Mouse (Mus musculus) midbrain, embryonic 15.5 days (tissue): ENCODE measurements at regions not wholly inside any gene's neighbourhood (a gene's known extent, or its start where the extent isn't known, plus 50 kb on each side); places are given as distances from the start of the nearest gene placed in this dataset.
A peak's percentile ranks its signal among the peaks of the same experiment; 100 is the strongest.

Source experiments
- ATAC-seq: fragments of 200-750 bp; cut with Nextera tagmentation; replicated peaks from 2 replicates; pipeline ENCODE4 v1.8.0; 2017; ENCODE audit warnings: moderate TSS enrichment
- H3K27ac ChIP-seq: fragments of 300-500 bp; sonication (generic); 2 replicates; pipeline ENCODE4 v1.5.1; 2015; ENCODE audit warnings: mild to moderate bottlenecking, inconsistent platforms
- H3K27me3 ChIP-seq: fragments of 300-500 bp; sonication (generic); replicated peaks from 2 replicates; pipeline ENCODE4 v1.6.1; 2015; ENCODE audit warnings: inconsistent platforms
- H3K36me3 ChIP-seq: fragments of 300-500 bp; sonication (generic); replicated peaks from 2 replicates; pipeline ENCODE4 v1.6.1; 2015; ENCODE audit warnings: inconsistent platforms
- H3K4me1 ChIP-seq: fragments of 300-500 bp; sonication (generic); 2 replicates; pipeline ENCODE4 v1.6.1; 2015; ENCODE audit warnings: inconsistent platforms
- H3K4me2 ChIP-seq: fragments of 300-500 bp; sonication (generic); 2 replicates; pipeline ENCODE4 v1.6.1; 2015; ENCODE audit warnings: inconsistent platforms, mild to moderate bottlenecking, moderate library complexity
- H3K4me3 ChIP-seq: fragments of 300-500 bp; sonication (generic); 2 replicates; pipeline ENCODE4 v1.5.1; 2015; ENCODE audit warnings: mild to moderate bottlenecking, inconsistent platforms
- H3K9ac ChIP-seq: fragments of 300-500 bp; sonication (generic); 2 replicates; pipeline ENCODE4 v1.6.1; 2015; ENCODE audit warnings: mild to moderate bottlenecking, inconsistent platforms
- H3K9me3 ChIP-seq: fragments of 300-500 bp; sonication (generic); 2 replicates; pipeline ENCODE4 v1.6.1; 2016; ENCODE audit warnings: inconsistent platforms
- WGBS: fragments of 180-500 bp; shearing (Covaris S2); methylation state at CpG from one replicate; pipeline ENCODE4 v1.1.7; 2015; ENCODE audit warnings: mixed read lengths; 5-methylcytosine and 5-hydroxymethylcytosine counted together

DNA sequence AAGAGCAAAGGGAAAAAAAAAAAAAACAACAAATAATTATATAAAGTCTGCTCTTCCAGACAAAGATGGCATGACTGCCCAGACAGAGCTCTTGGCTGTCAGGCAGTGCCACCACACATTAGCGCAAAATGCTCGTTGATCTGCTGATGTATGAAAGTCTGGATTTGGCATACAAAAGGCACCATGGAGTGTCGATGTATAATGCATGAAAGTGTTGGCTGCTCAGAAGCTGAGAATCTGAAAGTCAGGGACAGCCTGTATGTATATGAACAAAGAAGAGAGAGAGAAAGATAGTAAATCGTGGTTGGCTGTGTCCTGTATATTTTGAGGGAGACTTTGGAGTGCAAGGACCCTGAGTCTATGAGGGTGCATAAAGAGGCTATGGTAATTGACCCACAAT, 589.7 kb downstream of the Cetn3 start:
- Histone ChIP-seq H3K9me3 (no peaks in the 10 kb centered on the region), H3K4me3 (no peak overlapping the region), H3K27ac (no peak overlapping the region), H3K36me3 (no peaks in the 10 kb centered on the region), H3K27me3 (no peaks in the 10 kb centered on the region), H3K4me2 (no peak overlapping the region), H3K4me1 (no peaks in the 10 kb centered on the region), H3K9ac (no peak overlapping the region)
- ATAC-seq, result peak; percentile 52; the same call in 1 of the 2 replicates
- 43% methylated on average over 4 of the region's 4 CpGs for WGBS

DNA sequence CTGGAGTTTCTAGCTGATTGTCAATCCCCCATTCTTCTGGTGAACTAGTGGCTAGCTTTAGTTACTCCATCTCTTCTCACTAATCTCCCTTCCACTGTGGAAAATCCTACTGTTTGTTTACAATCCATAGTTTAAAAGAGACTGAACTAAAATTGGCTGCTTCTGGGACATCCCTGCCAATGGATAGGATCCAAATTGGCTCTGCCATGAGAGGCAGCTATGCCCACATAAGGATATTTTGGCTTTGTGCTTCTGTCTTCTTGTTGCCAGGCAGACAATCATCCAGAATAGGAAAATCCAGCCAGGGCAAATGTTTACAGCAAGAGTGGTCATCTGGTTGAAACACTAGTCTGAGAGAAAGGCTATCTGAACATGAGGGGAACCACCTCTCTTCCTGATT, 610.0 kb downstream of the Cetn3 start:
- Histone ChIP-seq H3K4me1 (no peaks in the 10 kb centered on the region), H3K9ac (no peak overlapping the region), H3K27ac (no peak overlapping the region), H3K4me2 (no peak overlapping the region), H3K9me3 (no peaks in the 10 kb centered on the region), H3K4me3 (no peak overlapping the region), H3K27me3 (no peaks in the 10 kb centered on the region), H3K36me3 (no peaks in the 10 kb centered on the region)
- ATAC-seq, result no peak

GRCm38 (mm10) chr13:82393496-82393895, 610.6 kb downstream of the Cetn3 start:
- Histone ChIP-seq H3K4me2 (no peak overlapping the region), H3K9me3 (no peaks in the 10 kb centered on the region), H3K4me1 (no peaks in the 10 kb centered on the region), H3K27me3 (no peaks in the 10 kb centered on the region), H3K4me3 (no peak overlapping the region), H3K36me3 (no peaks in the 10 kb centered on the region), H3K9ac (no peak overlapping the region), H3K27ac (no peak overlapping the region)
- WGBS, result 86% methylated on average over 6 of the region's 6 CpGs
- ATAC-seq, result no peak

DNA sequence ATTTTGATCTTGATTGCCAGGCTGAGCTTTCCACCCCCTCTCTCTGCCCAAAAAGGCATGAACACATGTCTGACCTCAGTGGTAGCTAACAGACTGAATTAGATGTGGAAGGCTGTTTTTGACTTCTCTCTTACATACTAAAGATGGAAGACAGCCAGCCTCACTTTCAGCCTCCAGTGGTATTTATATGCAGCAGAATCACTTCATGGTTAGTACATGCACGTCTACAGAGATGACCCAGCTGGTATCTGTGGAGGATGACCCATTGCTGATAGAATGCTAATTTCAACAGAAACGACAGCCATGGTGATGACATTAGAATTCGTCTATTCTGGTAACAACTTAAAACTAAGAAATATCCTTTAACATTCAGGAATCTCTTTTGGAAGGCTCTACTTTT, 630.8 kb downstream of the Cetn3 start:
- WGBS, result 88% methylated on average over 3 of the region's 3 CpGs
- no peak overlapping the region for H3K9ac ChIP-seq
- H3K36me3 ChIP-seq, result no peaks in the 10 kb centered on the region
- no peak overlapping the region for H3K27ac ChIP-seq
- no peaks in the 10 kb centered on the region for H3K4me1 ChIP-seq
- no peaks in the 10 kb centered on the region for H3K9me3 ChIP-seq
- H3K4me3 ChIP-seq, result no peak overlapping the region
- H3K27me3 ChIP-seq, result no peaks in the 10 kb centered on the region
- no peak overlapping the region for H3K4me2 ChIP-seq
- no peak for ATAC-seq

DNA sequence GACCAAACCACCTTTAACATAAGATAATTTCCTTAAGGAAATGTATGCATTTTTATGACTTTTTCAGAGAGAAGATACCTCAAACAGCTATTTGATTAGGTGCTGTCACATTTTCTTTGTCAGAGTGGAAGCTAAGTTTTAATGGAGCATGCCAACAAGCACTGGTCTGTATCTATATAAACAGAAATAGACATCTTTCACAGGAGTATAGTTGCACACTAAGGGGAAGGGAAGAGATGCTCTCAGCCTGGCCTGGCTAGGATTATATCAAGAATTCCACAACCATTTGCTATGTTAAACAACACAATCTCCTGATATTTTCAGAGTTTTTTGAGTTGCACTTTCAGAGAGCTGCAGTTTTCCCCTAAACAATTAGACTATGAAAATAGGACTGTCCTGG, 638.1 kb downstream of the Cetn3 start:
- H3K27ac ChIP-seq, result no peak overlapping the region
- no peak for ATAC-seq
- H3K9ac ChIP-seq, result no peak overlapping the region
- H3K27me3 ChIP-seq, result no peaks in the 10 kb centered on the region
- no peak overlapping the region for H3K4me3 ChIP-seq
- H3K36me3 ChIP-seq, result no peaks in the 10 kb centered on the region
- H3K4me2 ChIP-seq, result no peak overlapping the region
- no peaks in the 10 kb centered on the region for H3K9me3 ChIP-seq
- H3K4me1 ChIP-seq, result no peaks in the 10 kb centered on the region

DNA sequence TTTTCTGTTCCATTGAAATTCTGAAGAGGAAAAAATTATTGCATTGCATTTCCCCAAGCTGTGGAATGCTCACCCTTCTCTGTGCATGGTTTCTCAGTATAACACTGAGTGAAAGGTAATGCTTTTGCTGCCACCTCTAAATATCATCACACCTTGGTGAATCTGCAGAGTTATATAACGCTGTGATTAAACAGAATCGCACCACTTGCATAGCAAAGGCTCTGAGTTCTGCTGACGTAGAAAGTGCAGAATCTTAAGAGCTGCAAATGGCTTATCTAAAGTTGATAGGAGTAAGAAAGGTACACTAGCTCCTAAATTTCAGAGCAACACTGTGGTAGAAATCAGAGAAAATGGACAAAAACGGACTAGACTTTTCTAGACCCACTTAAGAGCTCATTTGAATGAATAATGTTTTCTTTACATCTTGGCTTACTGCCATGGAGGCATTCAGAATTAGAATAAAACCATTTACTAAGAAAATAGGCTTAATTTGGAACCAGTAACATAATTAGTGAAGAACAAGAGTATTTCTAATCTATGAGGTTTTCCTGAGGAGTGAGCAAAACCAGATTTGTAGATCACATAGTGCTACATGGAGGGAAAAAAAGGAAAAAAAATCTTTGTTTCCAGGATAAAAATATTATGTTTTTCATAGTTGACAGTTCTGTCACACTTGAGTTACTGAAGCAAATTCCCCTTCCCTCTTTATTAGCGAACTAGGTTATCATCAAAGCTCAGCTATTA, 641.2 kb downstream of the Cetn3 start:
- Histone ChIP-seq H3K36me3 (no peaks in the 10 kb centered on the region), H3K4me1 (no peaks in the 10 kb centered on the region), H3K27ac (no peak overlapping the region), H3K4me2 (no peak overlapping the region), H3K27me3 (no peaks in the 10 kb centered on the region), H3K4me3 (no peak overlapping the region), H3K9me3 (no peaks in the 10 kb centered on the region), H3K9ac (no peak overlapping the region)
- ATAC-seq, result no peak
- WGBS, result 74% methylated on average over 5 of the region's 5 CpGs

DNA sequence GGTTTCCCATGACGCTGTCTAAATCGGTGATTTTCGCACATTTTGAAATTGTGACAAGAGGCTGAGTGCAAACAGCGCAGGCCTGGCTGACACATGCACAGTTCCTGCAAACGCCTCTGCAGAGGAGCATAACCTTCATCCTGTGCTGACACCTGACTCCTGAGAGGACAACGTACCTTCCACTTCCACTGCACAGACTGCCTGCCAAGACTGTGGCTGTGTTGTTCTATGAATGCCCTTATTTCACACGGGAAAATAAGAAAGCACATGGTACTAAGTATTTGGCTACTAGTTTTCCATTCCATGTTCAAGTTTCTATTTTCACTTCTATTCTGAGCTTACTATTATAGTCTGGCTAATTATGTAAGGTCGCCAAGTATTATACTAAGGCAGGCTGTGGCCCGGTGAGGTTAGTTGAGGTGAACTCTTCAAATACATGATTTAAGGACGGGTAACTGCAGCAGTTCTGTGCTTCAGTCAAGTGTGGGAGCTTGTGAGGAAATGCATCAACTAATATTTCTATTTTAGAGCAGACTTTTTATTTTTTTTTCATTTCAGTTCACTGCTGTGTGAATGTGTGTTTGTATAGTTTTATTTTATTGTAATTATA, 642.0 kb downstream of the Cetn3 start:
- Histone ChIP-seq H3K27ac (no peak overlapping the region), H3K9me3 (no peaks in the 10 kb centered on the region), H3K36me3 (no peaks in the 10 kb centered on the region), H3K4me3 (no peak overlapping the region), H3K4me1 (no peaks in the 10 kb centered on the region), H3K4me2 (no peak overlapping the region), H3K9ac (no peak overlapping the region), H3K27me3 (no peaks in the 10 kb centered on the region)
- ATAC-seq, result no peak
- 77% methylated on average over 10 of the region's 10 CpGs for WGBS

DNA sequence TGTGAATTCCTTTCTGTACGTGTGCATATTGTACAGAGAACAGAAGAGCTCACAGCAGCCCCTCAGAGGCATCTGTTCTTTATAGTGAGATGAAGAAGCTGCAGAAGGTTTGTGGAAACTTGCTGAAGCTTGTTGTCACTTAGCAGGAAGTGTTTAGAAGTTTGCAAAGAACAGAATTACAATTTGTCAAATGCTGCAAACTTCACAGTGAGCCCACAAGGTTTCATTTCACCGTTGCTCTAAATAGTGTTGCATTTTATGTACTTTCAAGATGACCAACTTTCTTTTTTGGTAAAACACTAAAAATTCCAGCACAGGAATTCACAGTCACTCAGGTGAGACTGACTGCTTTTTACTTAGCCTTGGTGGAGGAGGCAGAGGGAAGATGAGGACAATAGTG, 649.5 kb downstream of the Cetn3 start:
- H3K27me3 ChIP-seq, result no peaks in the 10 kb centered on the region
- H3K27ac ChIP-seq, result no peak overlapping the region
- no peak overlapping the region for H3K4me2 ChIP-seq

DNA sequence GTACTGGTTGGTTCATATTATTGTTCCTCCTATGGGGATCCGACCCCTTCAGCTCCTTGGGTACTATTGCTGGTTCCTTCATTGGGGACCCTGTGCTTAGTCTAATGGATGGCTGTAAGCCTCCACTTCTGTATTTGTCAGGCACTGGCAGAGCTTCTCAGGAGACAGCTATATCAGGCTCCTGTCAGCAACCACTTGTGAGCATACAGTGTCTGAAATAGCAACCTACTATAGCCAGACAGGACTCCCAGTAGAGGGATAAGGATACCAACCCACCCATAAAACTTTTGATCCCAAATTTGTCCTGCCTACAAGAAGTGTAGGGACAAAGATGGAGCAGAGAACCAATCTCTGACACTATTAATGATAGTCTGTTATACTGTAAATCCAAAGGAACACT, 656.4 kb downstream of the Cetn3 start:
- no peak overlapping the region for H3K27ac ChIP-seq
- no peaks in the 10 kb centered on the region for H3K4me1 ChIP-seq
- ATAC-seq, result no peak
- H3K4me3 ChIP-seq, result no peak overlapping the region
- 88% methylated on average over 1 of the region's 1 CpGs for WGBS
- H3K4me2 ChIP-seq, result no peak overlapping the region
- H3K9ac ChIP-seq, result no peak overlapping the region
- no peaks in the 10 kb centered on the region for H3K36me3 ChIP-seq
- no peaks in the 10 kb centered on the region for H3K9me3 ChIP-seq
- H3K27me3 ChIP-seq, result no peaks in the 10 kb centered on the region

More for the DNA sequence above, 649.5 kb downstream of the Cetn3 start:
- Histone ChIP-seq H3K36me3 (no peaks in the 10 kb centered on the region), H3K9me3 (no peaks in the 10 kb centered on the region), H3K4me3 (no peak overlapping the region), H3K9ac (no peak overlapping the region), H3K4me1 (no peaks in the 10 kb centered on the region)
- no peak for ATAC-seq
- WGBS, result 65% methylated on average over 2 of the region's 2 CpGs

- H3K27ac ChIP-seq, result no peak overlapping the region
Observed at GRCm38 (mm10) chr13:82453650-82454049, 670.8 kb downstream of the Cetn3 start.

DNA sequence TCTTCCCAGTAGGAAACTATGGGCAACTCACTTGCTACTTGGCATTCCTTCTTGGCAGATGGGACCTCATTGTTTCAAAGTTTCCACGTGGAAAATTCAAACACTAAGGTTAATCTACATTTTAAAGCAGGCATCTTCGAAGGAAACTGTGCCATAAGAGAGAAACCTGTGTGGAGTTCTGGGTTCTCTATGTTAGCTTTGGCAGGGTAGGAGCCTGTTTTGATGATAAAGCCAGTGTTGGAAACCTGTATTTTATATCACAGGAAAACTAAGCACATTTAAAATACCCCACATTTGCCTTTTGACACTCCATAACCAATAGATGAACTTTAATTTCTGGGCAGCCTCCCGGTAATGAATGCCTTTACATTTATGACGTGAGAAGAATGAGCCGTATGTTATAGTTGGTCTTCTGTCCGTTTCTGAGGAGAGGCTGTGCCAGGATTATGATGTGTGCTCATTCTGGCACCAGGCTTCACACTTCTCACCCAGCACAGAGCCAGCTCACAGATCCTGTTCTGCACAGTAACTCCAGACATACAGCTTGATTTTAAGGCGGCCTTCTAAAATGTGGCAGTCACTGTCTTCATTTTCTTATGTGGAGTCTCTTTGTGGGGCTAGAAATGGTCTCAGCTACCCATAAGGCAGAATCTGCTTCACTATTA, 700.5 kb downstream of the Cetn3 start:
- Histone ChIP-seq H3K36me3 (no peaks in the 10 kb centered on the region), H3K4me2 (no peak overlapping the region), H3K9me3 (no peaks in the 10 kb centered on the region), H3K27me3 (no peaks in the 10 kb centered on the region), H3K4me1 (no peaks in the 10 kb centered on the region), H3K4me3 (no peak overlapping the region), H3K9ac (no peak overlapping the region), H3K27ac (no peak overlapping the region)
- no peak for ATAC-seq
- 84% methylated on average over 7 of the region's 7 CpGs for WGBS

More at GRCm38 (mm10) chr13:82453650-82454049, 670.8 kb downstream of the Cetn3 start:
- 78% methylated on average over 5 of the region's 5 CpGs for WGBS
- no peak for ATAC-seq
- H3K9ac ChIP-seq, result no peak overlapping the region
- H3K36me3 ChIP-seq, result no peaks in the 10 kb centered on the region
- no peak overlapping the region for H3K4me2 ChIP-seq
- no peaks in the 10 kb centered on the region for H3K9me3 ChIP-seq
- no peaks in the 10 kb centered on the region for H3K4me1 ChIP-seq
- H3K4me3 ChIP-seq, result no peak overlapping the region
- H3K27me3 ChIP-seq, result no peaks in the 10 kb centered on the region

GRCm38 (mm10) chr13:82496606-82497005, 713.7 kb downstream of the Cetn3 start:
- Histone ChIP-seq H3K4me1 (no peaks in the 10 kb centered on the region), H3K9ac (no peak overlapping the region), H3K36me3 (no peaks in the 10 kb centered on the region), H3K27me3 (no peaks in the 10 kb centered on the region), H3K4me3 (no peak overlapping the region), H3K27ac (no peak overlapping the region), H3K9me3 (no peaks in the 10 kb centered on the region), H3K4me2 (no peak overlapping the region)
- ATAC-seq, result no peak
- WGBS, result 92% methylated on average over 2 of the region's 2 CpGs

GRCm38 (mm10) chr13:82508176-82508575, 725.3 kb downstream of the Cetn3 start:
- Histone ChIP-seq H3K4me3 (no peak overlapping the region), H3K9me3 (no peaks in the 10 kb centered on the region), H3K4me2 (no peak overlapping the region), H3K27ac (no peak overlapping the region), H3K36me3 (no peaks in the 10 kb centered on the region), H3K27me3 (no peaks in the 10 kb centered on the region), H3K9ac (no peak overlapping the region), H3K4me1 (no peaks in the 10 kb centered on the region)
- ATAC-seq, result no peak
- whole genome bisulfite sequencing, result 43% methylated on average over 2 of the region's 2 CpGs
